Mouse (Mus musculus) T-cell, adult 2 months (primary cell): ENCODE data around the gene Tasp1.
"Not testable (repeated sequence)": the region's sequence is repeated elsewhere in the genome, so short reads cannot be mapped to it uniquely, and the experiment has no call there.

Experiments
- DNase-seq: peaks from one replicate; pipeline ENCODE4 v3.0.0; 2022; ENCODE audit warnings: low spot score

Tasp1 gene

DNA sequence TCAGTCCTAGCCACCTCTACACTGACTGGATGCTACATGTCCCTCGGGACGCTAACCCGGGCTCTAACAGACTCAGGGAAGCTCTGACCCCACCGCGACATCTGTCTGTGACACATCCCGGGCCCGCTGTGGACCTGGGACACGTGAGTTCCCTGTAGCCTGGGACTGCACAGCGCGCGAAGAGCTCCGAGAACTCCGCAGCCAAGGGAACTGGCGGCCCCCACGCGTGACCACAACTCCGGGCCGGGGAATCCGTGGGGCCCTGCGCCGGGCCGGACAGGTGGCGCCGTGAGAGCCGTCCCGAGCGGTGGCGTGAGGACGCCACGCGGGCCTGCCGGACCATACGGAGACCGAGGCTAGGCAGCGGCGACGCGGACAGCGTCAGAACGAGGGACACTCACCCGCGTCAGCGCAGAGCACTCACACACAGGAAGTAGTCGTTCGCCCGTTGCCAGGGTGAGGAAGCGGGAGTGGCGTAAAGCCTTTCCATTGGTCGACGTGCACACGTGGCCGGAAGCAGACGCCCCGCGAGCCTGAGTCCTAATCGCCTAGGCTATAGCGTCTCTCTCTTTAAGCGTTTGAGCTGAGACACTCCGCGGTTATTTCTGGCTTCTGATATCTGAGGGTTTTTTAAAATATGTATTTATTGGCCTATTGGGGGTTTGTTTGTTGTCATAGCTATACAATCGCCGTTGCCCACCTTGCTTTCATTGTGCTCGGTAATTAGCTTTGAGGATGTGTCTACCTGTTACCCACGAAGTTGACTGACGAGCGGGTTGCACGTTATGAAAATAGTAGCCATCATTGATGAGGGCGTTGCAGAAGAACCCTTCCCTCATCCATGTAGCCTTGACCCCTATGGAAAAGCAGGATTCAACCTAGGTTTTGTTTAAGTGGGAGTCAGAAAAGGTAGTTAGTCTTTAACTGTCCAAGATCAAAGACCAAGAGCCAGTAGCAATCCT lies at the start of gene Tasp1:
Gene Tasp1 (minus strand): TSS at position 453 of the 962 bp plus-strand sequence.
- DNase-seq, result peak; percentile 94

DNA sequence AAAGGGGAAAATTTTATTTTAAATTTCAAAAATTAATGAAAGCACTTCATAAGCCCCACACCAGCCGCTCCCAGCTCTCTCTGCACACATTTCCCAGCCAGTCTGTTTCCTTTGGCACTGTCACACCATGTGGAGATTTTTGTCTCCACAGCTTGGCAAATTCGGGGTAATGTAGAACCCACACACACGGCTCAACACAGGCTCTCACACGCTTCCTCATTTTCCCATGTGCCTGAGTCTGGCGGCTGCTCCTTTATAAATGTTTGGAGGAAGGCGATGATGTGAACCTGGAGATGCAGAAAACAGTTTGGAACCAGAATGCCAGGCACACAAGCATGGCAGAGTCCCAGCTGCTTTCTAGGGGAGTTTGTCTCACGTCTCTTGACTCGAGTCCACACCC lies 47.2 kb upstream of the Tasp1 start:
- DNase-seq, result no peak

DNA sequence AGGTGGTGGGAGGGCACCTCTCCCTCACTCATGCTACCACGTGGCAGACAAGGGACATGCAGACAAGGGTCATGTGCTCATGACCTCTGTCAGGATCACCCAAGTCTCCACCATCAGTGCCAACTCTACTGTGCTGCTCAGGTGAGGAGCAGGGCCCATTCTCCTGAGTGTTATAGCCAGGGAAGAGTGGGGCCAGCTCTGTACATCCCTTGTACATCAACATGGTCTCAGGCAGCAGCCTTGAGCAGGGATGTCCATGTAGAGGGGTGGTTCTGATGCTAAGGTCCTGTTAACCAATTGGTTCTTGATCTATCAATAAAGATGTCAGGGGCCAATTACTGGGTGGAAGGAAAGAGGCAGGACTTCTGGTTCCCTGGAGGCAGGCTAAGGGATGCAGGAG lies 42.3 kb upstream of the Tasp1 start:
- no peak for DNase-seq

DNA sequence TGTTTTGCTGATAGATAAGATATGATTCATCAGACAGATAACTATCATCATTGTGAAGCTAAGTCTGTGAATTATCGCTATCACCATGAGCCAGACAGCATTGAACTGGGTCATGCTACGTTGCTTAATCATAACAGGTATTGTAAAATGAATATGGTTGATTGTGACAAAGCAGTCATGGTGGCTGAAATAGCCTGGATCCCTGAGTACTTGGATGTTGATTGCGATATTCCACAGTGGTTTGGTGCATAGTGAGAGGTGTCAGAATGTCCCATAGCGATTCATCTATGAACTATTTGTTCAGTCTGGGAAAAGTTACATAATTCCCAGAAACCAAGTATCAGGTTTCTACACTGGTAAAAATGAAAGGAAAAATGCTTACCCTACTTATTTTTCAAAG lies 41.0 kb upstream of the Tasp1 start:
- DNase-seq, result no peak

DNA sequence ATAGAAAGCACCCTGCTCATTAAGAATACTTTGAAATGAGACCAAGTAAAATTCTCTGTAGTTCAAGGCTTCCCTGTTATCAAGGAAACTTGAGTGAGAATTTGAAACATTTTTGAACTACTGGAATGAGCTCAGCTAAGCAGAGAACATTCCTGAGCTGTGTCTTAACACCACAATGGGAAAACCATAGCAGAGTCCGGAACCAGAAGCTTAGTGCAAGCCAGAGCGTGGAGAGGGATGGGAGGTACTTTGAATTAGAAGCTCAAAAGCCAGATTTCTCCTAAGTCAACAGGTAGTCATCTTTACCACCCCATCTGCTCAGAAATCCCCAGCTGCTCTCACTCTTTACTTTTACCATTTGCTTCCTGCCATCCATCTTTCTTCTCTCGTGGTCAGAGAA lies 38.3 kb upstream of the Tasp1 start:
- no peak for DNase-seq

DNA sequence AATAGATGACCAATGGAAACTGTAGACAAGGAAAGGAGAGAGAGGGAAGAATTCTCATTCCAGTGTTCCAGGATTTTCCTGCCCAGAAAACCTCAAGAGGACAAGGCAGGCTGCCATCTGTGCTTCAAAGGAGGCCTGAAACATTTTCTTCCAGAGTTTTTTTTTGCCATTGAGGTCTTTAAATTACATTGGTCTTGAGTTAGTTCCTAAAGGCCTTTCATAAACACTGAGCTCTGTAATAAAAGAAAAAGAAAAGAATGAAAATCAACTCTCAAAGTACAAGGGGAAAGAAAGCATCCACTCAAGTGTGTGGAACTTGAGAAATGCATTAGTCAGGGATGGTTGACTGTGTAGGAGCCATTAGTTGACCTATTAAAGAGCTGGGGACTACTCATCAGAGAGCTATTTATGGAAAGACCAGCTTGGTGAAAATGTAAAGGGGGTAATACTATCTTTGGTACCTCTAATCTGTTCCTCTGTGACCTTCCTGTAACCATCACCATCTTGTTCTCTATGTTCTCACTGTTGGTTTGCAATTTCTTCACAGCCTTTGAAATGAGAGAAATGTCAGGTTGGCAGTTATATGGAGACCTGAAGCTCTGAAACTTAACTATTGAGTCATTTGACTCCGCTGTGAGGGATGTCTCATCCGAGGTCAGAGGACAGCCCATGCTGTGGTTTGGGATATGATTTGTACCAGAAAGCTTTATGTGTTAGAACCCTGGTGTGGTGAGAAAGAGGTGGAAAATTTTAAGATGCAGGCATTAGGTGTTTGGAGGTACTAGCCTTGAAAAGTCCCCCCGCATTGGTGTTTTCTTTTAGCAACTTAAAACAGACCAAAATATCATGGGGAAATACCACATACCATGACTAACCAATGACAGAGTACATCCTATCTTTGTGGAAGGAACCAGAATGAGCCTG lies 34.2 kb upstream of the Tasp1 start:
- DNase-seq, result no peak

DNA sequence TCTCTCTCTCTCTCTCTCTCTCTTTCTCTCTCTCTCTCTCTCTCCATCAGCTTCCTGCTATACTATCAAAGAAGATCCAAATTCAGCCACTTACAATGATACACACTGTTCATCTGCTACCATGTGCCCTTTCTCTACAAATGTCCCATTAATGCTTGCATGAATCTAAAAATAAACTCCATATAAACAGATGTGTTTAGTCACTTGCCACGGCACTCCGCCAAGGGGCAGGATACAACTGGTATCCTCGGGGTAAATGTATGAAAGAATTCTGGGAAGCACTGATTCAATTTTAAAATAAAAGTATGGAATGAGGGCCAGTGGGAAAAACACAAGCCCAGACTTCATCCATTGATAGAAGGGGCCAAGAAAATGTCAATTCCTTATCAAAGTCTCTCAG lies 33.4 kb upstream of the Tasp1 start:
- no peak for DNase-seq

DNA sequence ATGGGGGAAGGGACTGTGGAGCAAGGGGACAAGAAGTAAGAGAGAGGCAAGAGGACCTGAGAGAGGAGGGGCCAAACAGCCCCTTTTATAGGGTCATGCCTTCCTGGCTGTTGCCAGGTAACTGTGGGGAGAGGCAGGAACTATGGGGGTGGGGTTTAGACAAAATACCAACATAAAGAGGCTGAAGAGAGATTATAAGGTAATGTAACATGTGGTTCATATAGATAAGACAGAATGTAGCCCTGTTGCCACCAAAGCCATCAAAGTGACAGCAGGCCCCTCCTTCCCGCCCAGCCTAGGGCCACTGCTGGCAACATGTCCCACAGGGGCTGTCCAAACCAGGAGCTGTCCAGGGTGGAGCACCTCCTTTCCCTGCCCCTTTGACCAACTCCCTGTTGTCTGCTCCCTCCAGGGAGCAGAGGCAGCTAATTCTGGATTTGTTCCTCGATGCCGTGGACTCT lies 30.6 kb upstream of the Tasp1 start:
- no peak for DNase-seq

DNA sequence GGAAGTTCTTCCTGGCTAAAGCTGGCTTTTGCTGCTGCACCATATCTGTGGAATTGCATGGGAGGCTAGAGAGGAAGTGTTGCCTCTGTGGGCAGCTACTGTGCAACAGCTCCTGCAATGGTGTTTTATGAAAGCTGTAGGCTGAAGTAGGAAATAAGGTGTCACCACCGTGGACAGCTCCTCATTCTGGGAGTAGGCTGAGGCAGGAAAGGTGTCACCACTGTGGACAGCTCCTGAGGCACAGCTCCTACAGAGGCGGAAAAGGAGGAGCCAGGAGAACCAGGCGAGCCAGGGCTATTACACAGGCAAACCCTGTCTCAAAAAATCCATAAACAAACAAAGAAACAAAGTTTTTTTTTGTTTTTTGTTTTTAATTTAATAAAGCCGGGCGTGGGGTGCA lies 29.4 kb upstream of the Tasp1 start:
- DNase-seq, result no peak

DNA sequence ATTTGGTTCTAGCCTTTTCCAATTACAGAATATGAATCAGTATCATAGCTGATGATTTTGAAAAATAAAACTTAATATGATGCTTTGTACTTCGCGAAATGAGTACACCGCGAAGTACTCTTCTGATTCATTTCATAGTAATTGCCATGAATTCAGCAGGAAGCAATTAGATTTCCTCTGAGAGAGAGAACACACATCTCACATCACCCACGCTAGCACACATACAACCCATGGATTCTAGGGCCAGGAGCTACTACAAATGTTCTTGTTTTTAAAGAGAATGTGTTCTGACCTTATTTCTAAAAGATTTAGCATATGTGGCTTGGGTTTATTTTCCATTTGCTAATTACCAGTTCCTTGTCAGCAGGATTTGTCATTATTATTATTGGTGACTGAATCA lies 26.8 kb upstream of the Tasp1 start:
- no peak for DNase-seq

DNA sequence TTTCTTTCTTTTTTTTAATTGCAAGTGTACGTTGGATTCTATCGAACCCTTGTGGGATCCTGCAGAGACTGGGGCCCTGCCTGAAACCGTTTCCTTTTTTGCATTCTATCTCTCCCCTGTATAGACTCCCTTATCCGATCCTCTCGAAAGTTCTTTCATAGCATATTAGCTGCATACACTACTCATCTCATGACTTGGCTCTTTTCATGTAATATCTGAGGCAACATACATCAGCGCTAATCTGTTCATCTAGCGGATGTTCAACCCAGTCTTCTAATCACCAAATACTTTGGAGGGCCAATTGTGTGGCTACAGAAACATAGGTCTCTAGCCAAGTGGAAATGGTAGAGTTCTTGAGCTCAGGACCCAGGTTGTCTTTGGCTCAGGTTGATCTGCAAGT lies 17.6 kb upstream of the Tasp1 start:
- no peak for DNase-seq

DNA sequence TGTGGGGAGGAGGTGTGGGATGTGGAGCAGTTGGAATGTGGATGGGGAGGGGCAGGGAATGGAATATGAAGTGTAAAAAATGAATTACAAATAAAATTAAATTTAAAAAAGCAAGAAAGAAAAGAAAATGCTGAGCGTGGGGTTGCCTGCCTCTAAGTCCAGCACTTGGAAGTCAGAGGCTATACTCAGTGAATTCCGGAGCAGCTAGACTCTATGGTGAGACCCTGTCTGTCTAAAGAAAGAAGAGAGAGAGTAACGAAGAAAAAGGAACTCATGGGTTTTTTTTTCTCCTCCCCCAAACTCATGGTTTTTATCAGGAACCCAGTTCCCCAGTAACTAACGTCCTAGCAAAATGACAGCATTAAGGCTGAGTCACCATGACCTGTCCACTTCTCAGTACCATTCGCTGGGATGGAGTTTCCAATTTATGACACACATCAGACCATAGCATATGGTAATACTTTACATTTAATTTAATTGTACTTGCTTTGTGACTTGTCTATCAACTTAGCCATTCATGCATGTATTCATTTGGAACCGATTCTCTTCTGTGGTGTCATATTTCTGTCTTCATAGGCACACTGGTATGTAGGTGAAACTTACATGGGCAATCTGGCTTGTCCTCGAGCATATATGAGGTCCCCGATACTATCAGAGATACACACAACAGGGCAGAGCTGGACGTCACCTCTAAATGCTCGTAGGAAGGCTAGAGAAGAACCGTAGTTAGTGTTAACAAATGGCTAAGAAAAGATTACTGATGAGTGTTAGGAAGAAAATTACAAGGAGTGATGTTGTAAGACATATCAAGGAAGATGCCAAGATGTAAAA lies 14.4 kb upstream of the Tasp1 start:
- DNase-seq, result no peak

DNA sequence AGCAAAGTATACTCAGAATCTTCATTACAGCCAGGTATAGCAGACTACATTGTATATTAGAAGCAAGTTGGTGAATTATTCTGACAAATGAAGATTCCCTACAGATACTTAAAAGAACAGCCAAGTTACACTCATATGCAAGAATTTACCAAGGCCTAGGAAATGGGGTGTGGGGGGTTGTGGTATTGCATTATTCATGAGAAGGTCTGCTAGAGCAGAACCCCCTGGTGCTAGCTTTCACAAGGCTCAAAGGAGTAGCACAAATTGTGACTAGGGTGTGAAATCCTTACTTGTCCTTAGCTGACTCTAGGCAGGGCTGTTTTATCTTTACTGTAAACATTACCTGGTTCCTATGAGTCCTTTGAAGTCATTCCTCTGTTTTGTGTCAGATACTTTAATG lies 12.7 kb upstream of the Tasp1 start:
- not testable (repeated sequence) for DNase-seq

DNA sequence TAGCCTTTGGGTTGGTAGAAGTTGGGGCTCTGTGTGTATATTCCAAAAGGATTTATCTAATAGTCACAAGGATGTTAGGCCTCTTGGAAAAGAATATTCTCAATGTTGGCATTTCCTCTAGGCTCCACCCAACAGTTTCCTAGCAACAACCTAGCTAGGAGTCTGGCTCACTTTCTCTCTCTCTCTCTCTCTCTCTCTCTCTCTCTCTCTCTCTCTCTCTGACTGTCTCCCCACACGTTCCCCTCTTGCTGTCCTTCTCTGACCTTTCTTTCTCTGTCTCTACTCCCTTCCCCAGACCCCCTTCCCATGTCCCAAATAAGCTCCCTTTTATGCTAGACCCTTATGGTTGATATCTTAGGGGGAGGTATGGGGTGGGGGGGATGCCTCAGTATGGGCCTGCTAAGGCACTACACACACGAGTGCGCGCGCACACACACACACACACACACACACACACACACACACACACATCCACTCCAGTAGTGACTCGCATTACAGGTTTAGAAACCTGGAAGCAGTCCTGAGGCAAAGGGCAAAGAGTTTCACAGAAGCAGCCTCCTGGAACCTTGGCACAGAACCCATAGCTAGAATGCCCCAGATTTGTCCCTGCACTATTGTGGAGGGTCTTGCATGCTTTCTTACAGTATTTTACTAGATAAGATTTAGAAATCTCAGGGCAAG lies 12.1 kb upstream of the Tasp1 start:
- DNase-seq, result no peak

DNA sequence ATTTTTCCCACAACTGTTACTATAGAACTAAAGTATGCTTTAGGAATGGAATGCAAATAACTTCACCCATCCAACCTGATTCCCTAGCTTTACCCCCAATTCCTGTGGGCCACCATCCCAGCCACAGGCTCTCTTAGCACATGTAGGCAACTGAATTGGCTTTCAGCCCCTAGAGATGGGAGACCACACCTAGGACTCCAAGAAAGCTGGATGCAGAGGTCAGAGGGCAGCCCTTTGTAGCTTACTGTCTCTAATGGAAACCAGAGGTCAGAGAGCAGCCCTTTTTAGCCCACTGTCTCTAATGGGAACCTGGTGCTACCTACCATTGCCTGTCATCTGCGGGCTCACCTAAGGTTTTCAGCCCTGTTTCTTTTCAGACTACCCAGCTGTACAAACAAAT lies 10.9 kb upstream of the Tasp1 start:
- no peak for DNase-seq

DNA sequence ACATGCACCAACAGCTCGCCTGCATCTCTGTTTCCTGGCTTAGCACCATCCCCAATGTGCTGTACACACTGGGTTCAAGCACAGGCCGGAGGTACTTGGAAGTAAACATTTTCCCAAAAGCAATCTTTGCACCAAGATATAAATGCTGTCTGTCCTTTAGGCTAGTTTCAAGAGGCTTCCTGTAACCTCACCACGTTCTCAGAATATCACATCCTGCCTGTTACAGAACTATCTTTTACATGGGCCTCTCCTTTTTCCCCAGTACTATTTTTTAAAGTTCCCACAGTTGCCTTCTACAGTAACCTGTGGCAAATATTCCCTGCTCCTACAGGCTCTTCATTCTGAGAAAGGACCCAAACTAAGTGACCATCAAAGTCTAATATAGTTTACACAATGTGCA lies 8.5 kb upstream of the Tasp1 start:
- no peak for DNase-seq

DNA sequence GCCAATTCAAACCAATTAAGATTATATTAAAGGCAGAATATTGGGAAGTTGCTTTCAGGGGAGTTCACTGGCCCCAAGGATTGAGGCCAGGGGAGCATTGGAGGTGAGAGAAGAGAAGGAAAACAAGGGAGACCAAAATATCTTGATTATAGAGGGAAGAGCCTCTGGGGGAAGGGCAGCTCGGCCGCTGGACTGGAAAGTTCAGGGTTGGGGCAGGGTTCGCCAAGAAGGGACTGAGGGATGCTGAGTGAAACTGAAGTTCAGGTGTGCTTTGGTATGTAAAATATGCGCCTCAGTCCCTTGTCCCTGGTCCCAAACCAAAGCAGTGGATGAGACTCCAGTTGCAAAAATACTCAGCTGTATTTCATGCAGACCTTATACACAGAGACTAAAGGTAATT lies 911 bp upstream of the Tasp1 start:
- no peak for DNase-seq

DNA sequence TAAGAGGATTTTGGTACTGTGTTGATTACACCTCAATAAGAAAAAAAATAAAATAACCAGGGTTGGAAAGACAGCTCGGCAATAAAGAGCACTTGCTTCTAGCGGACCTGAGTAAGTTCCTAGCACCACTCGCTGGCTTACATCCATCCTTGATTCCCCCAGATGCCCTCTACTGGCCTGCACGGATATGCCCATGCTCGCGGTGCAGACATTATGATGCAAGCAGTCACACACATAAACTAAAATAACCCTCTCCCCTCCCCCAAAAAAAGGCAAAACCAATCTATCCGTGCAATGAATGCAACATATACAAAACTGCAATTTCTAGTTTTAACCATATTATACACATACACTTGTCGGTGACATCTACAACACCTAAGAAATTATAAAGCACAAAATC lies 929 bp downstream of the Tasp1 start:
- no peak for DNase-seq

DNA sequence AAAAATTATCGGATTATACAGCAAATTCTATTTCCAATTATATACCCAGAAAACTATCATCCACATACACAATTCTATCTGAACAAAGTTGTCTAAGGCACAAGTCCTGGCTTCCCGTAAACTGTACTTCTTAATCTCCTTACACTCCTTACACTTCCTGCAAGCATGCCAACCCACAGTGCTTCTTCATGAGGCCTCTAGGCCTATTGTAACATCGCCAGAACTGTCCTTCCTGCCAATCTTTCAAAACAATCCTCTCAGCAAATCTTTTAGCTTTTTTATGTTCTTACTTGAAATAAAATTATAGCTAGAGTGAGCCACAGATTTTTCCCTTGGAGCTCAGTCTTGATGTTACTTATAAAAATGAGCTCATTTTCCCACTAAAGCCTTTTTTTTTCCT lies 5.1 kb downstream of the Tasp1 start:
- DNase-seq, result no peak

DNA sequence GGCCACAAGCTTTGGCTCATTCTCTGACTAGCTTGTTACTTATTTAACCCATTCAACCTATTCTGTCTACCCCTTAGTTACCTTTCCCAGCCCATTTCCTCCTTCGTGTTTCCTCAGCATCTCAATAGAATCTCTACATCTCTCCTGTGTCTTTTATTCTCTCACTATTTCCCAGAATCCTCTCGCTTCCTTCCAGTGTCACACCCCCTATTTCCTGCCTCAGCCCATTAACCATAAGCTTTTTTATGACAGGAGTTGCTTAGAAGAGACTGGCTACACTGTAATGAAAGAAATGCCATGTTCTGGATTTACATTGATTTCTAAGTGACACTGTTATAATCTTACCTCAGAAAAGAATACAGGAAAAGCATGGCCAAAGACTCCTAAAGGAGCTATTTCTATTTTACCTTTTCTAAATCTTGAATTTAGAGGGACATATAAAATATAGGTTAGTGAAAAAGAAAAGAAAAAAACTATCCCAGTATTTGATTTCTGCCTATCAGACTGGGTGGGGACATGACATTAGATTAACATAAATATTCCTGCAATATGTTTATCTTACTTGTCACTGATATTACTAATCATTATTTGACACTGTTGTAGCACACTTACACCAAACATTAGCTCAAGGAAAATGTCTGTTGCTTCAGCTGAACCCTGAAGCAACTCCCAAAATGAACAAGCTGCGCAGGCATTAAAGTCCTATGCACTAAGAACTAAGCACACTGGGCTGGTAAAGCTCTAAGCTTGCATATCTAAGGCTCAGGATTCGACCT lies 6.3 kb downstream of the Tasp1 start:
- DNase-seq, result no peak

DNA sequence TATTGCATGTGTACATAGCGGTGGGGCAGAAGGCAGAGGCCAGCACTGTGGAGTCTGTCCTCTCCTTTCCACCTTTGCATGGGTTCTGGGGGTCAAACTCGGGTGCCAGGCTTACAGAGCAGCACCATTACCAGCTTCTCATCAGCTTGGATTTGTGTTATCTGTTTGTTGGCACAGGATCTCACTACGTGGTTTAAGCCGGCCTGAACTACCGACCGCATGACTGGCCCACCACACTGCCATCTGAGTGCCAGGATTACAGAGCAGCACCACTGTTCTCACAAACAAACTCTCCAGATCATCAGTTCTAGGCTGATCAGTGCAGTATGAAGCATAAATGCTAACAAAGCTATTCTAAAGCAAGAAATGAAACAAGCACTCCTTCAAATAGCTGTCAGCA lies 8.5 kb downstream of the Tasp1 start:
- no peak for DNase-seq
